Mouse (Mus musculus) C2C12 (cell line): Measurements from ENCODE around the gene Frmd5.

Experiments
- CTCF ChIP-seq: IDR thresholded peaks from one replicate; pipeline ENCODE4 v1.5.1; 2011; ENCODE audit not compliant: control insufficient read depth, insufficient read depth, insufficient read length
- USF1 ChIP-seq: IDR thresholded peaks from one replicate; pipeline ENCODE4 v1.6.1; 2011; ENCODE audit warnings: low read depth, mild to moderate bottlenecking, control low read depth, moderate library complexity

DNA sequence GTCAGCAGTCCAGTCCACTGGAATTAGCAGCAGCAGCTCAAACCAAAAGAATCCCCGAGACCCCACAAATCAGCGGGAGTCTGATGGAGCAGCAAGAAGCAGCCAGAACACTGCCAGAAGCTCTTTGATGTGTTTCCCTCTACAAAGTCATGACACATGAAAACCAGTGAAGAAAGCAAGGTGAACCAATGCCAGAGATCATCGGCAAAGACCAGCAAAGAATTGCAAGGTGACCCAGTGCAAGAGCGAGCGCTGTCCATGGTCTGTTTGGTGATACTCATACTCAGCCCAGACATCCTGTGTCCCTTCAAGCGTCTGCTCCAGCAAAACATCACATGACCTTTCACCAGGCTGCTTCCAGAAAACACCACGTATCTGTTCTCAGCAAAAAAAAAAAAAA lies 14.9 kb upstream of the Frmd5 start:
- TF ChIP-seq USF1: no peak
- TF ChIP-seq CTCF: no peak
